33 mouse cellular contexts compared by ENCODE assay signal in the genomic region with DNA sequence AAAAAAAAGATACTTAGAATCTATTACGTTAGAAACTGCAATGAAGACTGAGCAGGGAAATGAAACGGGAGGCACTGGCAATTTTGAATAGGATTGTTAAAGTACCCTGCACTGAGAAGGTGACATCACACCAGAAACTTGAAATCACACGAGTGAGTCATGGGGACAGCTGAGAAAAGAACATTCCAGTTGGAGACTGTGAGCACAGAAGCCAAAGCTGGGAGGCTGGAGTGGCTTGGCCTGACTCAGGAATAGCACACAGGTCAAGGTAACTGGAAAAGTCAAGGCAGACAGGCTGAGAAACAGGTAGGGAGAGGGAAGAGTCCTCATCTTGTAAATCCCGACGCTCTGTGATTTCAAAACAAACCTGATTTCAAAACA. TPM values are rescaled to one million over a fixed set of nuclear protein-coding genes. Genes with fewer than 3 reads are reported as not detected.
DNase-seq lines count a peak whose midpoint lies in the region; ATAC-seq and TF ChIP-seq lines count a peak whose summit lies in the region.
"Had no signal": no experiment of that assay in that cellular context is flagged by ENCODE, and none has a peak within 500 bp of the region (broad histone marks: within the 10 kb centered on the region; RNA-seq: fewer than 3 reads in every experiment).

No protein-coding gene starts in this region.

- no peak overlapping the region for H3K4me2 ChIP-seq in intestine, embryonic 16.5 days (ENCODE audit: low read depth, low read length)
- H3K4me2 ChIP-seq in hindbrain, embryonic 12.5 days (replicated peaks): no peak overlapping the region
- no peak overlapping the region for H3K4me2 ChIP-seq in forebrain, embryonic 15.5 days (replicated peaks)
- H3K4me2 ChIP-seq: heart, embryonic 13.5 days; liver, embryonic 12.5 days; midbrain, embryonic 12.5 days; stomach, embryonic 15.5 days had no signal

- H3K27me3 ChIP-seq in kidney, adult 2 months (replicated peaks; ENCODE audit: control insufficient read depth, insufficient read depth, low read length): no peaks in the 10 kb centered on the region; the same call in 1 of the 2 replicates
- no peaks in the 10 kb centered on the region for H3K27me3 ChIP-seq in intestine, embryonic 16.5 days (replicated peaks; ENCODE audit: control insufficient read depth, insufficient read depth, low read length)
- no peaks in the 10 kb centered on the region for H3K27me3 ChIP-seq in hindbrain, embryonic 12.5 days
- H3K27me3 ChIP-seq in forebrain, embryonic 15.5 days: no peaks in the 10 kb centered on the region
- H3K27me3 ChIP-seq: CH12.LX; heart, embryonic 13.5 days; midbrain, embryonic 12.5 days; stomach, embryonic 15.5 days had no signal

- WGBS in kidney, adult 2 months: 60% methylated on average over 5 of the region's 5 CpGs
- WGBS in intestine, embryonic 16.5 days: 75% methylated on average over 5 of the region's 5 CpGs
- 81% methylated on average over 5 of the region's 5 CpGs for WGBS in hindbrain, embryonic 12.5 days
- WGBS in forebrain, embryonic 15.5 days: 76% methylated on average over 5 of the region's 5 CpGs

- 0 out of 2 replicates have a peak, but pooled peaks cover 6% of the 10 kb centered on the region for H3K9me3 ChIP-seq in intestine, embryonic 16.5 days (ENCODE audit: control insufficient read depth, low read length)
- H3K9me3 ChIP-seq in hindbrain, embryonic 12.5 days (replicated peaks): peaks cover 9% of the 10 kb centered on the region
- H3K9me3 ChIP-seq in forebrain, embryonic 15.5 days: 0 out of 2 replicates have a peak, but pooled peaks cover 5% of the 10 kb centered on the region
- H3K9me3 ChIP-seq: liver, embryonic 12.5 days; stomach, embryonic 15.5 days had no signal

- no peak for TF ChIP-seq CTCF in kidney, adult 2 months (conservative IDR thresholded peaks at IDR 0.05; ENCODE audit: insufficient read depth, insufficient read length, low read depth, low read length)

- no peak for TF ChIP-seq POLR2A in kidney, adult 2 months (IDR thresholded peaks at IDR 0.05; ENCODE audit: low read depth, low read length)

- DNase-seq in kidney, adult 2 months: no peak
- DNase-seq in kidney, adult 8-10 months: no peak
- DNase-seq in adrenal gland, adult 2 months: peak; percentile 79
- peak; percentile 56 to 67 for DNase-seq in adrenal gland, postnatal 36 days
- DNase-seq: B cell, adult 2 months; cerebellum, adult 18-20 months; cerebellum, postnatal 10 days; forebrain, postnatal 0 days; gastrocnemius, postnatal 10 days; heart, postnatal 14 days; layer of hippocampus, postnatal 36 days; left cerebral cortex, postnatal 4 days; liver, postnatal 0 days; lung, postnatal 36 days; right cerebral cortex, postnatal 25 days; thymus, adult 2 months; thymus, postnatal 36 days had no signal

- H3K4me1 ChIP-seq in kidney, adult 2 months (ENCODE audit: control insufficient read depth, insufficient read depth, low read length): no peaks in the 10 kb centered on the region
- H3K4me1 ChIP-seq in intestine, embryonic 16.5 days (ENCODE audit: control insufficient read depth, insufficient read depth, low read length): no peaks in the 10 kb centered on the region
- H3K4me1 ChIP-seq in hindbrain, embryonic 12.5 days: peaks cover 5% of the 10 kb centered on the region; the same call in 1 of the 2 replicates
- no peaks in the 10 kb centered on the region for H3K4me1 ChIP-seq in forebrain, embryonic 15.5 days
- H3K4me1 ChIP-seq: liver, embryonic 12.5 days; midbrain, embryonic 12.5 days; stomach, embryonic 15.5 days had no signal

- no peaks in the 10 kb centered on the region for H3K36me3 ChIP-seq in kidney, adult 2 months (ENCODE audit: control insufficient read depth, insufficient read depth, low read length)
- H3K36me3 ChIP-seq in intestine, embryonic 16.5 days (ENCODE audit: control insufficient read depth, insufficient read depth, low read length): no peaks in the 10 kb centered on the region
- no peaks in the 10 kb centered on the region for H3K36me3 ChIP-seq in hindbrain, embryonic 12.5 days
- H3K36me3 ChIP-seq in forebrain, embryonic 15.5 days: no peaks in the 10 kb centered on the region
- H3K36me3 ChIP-seq: heart, embryonic 13.5 days; hindbrain, embryonic 10.5 days; liver, embryonic 12.5 days; midbrain, embryonic 12.5 days; stomach, embryonic 15.5 days had no signal

- peak overlapping the region; percentile 63; the same call in 1 of the 2 replicates for H3K27ac ChIP-seq in kidney, adult 2 months (ENCODE audit: insufficient read depth, low read depth, low read length)
- H3K27ac ChIP-seq in intestine, embryonic 16.5 days (ENCODE audit: low read length): no peak overlapping the region
- no peak overlapping the region for H3K27ac ChIP-seq in hindbrain, embryonic 12.5 days
- H3K27ac ChIP-seq in forebrain, embryonic 15.5 days (replicated peaks): no peak overlapping the region
- H3K27ac ChIP-seq: heart, embryonic 13.5 days; hindbrain, embryonic 10.5 days; liver, embryonic 12.5 days; midbrain, embryonic 12.5 days; stomach, embryonic 15.5 days had no signal

- no peak overlapping the region for H3K9ac ChIP-seq in intestine, embryonic 16.5 days (ENCODE audit: low read depth, low read length)
- H3K9ac ChIP-seq in hindbrain, embryonic 12.5 days: no peak overlapping the region
- H3K9ac ChIP-seq in forebrain, embryonic 15.5 days (replicated peaks): no peak overlapping the region
- H3K9ac ChIP-seq: forebrain, postnatal 0 days; heart, embryonic 13.5 days; liver, embryonic 12.5 days; liver, postnatal 0 days; midbrain, embryonic 12.5 days; stomach, embryonic 15.5 days had no signal

- ATAC-seq in intestine, embryonic 16.5 days: no peak
- no peak for ATAC-seq in hindbrain, embryonic 12.5 days (ENCODE audit: low FRiP score)
- ATAC-seq in forebrain, embryonic 15.5 days (replicated peaks): no peak
- ATAC-seq: forebrain, postnatal 0 days; hindbrain, embryonic 16.5 days; liver, embryonic 12.5 days had no signal

- no peak overlapping the region for H3K4me3 ChIP-seq in kidney, adult 2 months (ENCODE audit: insufficient read depth, low read depth, low read length)
- no peak overlapping the region for H3K4me3 ChIP-seq in intestine, embryonic 16.5 days (ENCODE audit: low read length)
- H3K4me3 ChIP-seq in hindbrain, embryonic 12.5 days: no peak overlapping the region
- H3K4me3 ChIP-seq in forebrain, embryonic 15.5 days: no peak overlapping the region
- H3K4me3 ChIP-seq: erythroblast, embryonic 14.5 days; heart, embryonic 13.5 days; hindbrain, embryonic 10.5 days; liver, embryonic 12.5 days; midbrain, embryonic 12.5 days; stomach, embryonic 15.5 days had no signal

RNA-seq across cellular contexts. Expression of a gene that starts 11.1 kb away (rescaled TPM):
- polyA plus RNA-seq in kidney, adult 2 months (2012; rRNA removed): 3.7 and 5.4 TPM in 2 replicates
- 10 to 100 TPM; 38.7 to 49.6 TPM for total RNA-seq in adrenal gland, adult 2 months (2021)
- polyA plus RNA-seq in adrenal gland, adult 2 months (2012; rRNA removed): 2.6 TPM in 2 replicates
- 10 to 100 TPM; 39.3 to 44.3 TPM for total RNA-seq in adrenal gland, postnatal 36 days (2021)
- polyA plus RNA-seq in intestine, embryonic 16.5 days (2015; fragmentation: Nextera tagmentation; extraction: Ambion mirVana): 20.6 and 21.0 TPM in 2 replicates
- 50.6 and 54.6 TPM in 2 replicates for polyA plus RNA-seq in hindbrain, embryonic 12.5 days (2016; fragmentation: Nextera tagmentation; extraction: Ambion mirVana)
- 65.8 and 66.4 TPM in 2 replicates for polyA plus RNA-seq in forebrain, embryonic 15.5 days (2015; fragmentation: Nextera tagmentation; extraction: Ambion mirVana)

RNA-seq across cellular contexts. Expression of a gene that starts 12.1 kb away (rescaled TPM):
- 0.12 and 0.19 TPM in 2 replicates for polyA plus RNA-seq in kidney, adult 2 months (2012; rRNA removed)
- not detected for total RNA-seq in adrenal gland, adult 2 months (2021)
- not detected in 2 replicates for polyA plus RNA-seq in adrenal gland, adult 2 months (2012; rRNA removed)
- total RNA-seq in adrenal gland, postnatal 36 days (2021): not detected
- polyA plus RNA-seq in intestine, embryonic 16.5 days (2015; fragmentation: Nextera tagmentation; extraction: Ambion mirVana): 0.23 and 0.42 TPM in 2 replicates
- polyA plus RNA-seq in hindbrain, embryonic 12.5 days (2016; fragmentation: Nextera tagmentation; extraction: Ambion mirVana): 0.23 TPM in 1 of 2 replicates, not detected in the other
- not detected in 2 replicates for polyA plus RNA-seq in forebrain, embryonic 15.5 days (2015; fragmentation: Nextera tagmentation; extraction: Ambion mirVana)
- total RNA-seq: forebrain, postnatal 0 days; gastrocnemius, postnatal 10 days; heart, postnatal 14 days; layer of hippocampus, postnatal 36 days; left cerebral cortex, postnatal 4 days had no signal
- polyA plus RNA-seq: forebrain, postnatal 0 days; large intestine, adult 2 months; lung, embryonic 16.5 days; midbrain, embryonic 12.5 days; neural tube, embryonic 14.5 days; thymus, adult 2 months had no signal

RNA-seq across cellular contexts. Expression of a gene that starts 56.6 kb away (rescaled TPM):
- 3.3 and 3.8 TPM in 2 replicates for polyA plus RNA-seq in kidney, adult 2 months (2012; rRNA removed)
- total RNA-seq in adrenal gland, adult 2 months (2021): 1 to 10 TPM; 2.0 to 3.4 TPM
- polyA plus RNA-seq in adrenal gland, adult 2 months (2012; rRNA removed): 1.2 and 1.3 TPM in 2 replicates
- total RNA-seq in adrenal gland, postnatal 36 days (2021): 1 to 10 TPM; 2.9 to 3.4 TPM
- 1.4 and 1.5 TPM in 2 replicates for polyA plus RNA-seq in intestine, embryonic 16.5 days (2015; fragmentation: Nextera tagmentation; extraction: Ambion mirVana)
- polyA plus RNA-seq in hindbrain, embryonic 12.5 days (2016; fragmentation: Nextera tagmentation; extraction: Ambion mirVana): 7.6 and 8.6 TPM in 2 replicates
- polyA plus RNA-seq in forebrain, embryonic 15.5 days (2015; fragmentation: Nextera tagmentation; extraction: Ambion mirVana): 1.5 and 1.8 TPM in 2 replicates
- total RNA-seq: common myeloid progenitor, adult 5-6 weeks; granulocyte monocyte progenitor cell, adult 5-6 weeks had no signal

Comparison
In these comparisons a context has a peak if more than half of its experiments do, and no peak if none do; other contexts are left out.
1. DNase-seq: peak in adrenal gland, adult 2 months (single experiment) and adrenal gland, postnatal 36 days (2 of 2); none in kidney, adult 2 months (single experiment) and kidney, adult 8-10 months (0 of 2).